Mouse (Mus musculus): ENCODE results near the gene B3gnt7.

DNA sequence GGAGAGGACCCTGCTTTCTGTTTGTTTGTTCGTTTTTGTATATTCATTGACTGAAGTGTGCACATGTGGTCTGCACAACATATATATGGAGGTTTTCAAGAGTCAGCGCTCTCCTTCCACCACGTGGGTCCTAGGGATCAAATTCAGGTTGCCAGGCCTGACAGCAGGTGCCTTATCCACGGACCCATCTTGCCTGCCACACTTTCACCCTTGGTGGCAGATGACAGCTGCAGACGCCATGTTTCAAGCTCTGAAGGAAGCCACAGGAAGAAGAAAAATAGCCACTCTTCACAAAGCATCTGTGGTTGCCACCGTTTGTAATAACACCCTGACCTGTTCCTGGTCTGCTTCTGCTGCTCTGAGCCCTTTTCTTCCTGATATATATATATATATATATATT lies 17.3 kb upstream of the B3gnt7 start:
- TF ChIP-seq CTCF (IDR thresholded peaks at IDR 0.05; ENCODE audit: extremely low read depth, insufficient read length, insufficient replicate concordance, low read depth, low read length) (no peak), POLR2A (IDR thresholded peaks at IDR 0.05; ENCODE audit: low read depth, low read length) (no peak)

Measured in small intestine, adult 2 months (tissue).